Mouse (Mus musculus): ENCODE results near the gene Gm45015. TPM values are rescaled to one million over a fixed set of nuclear protein-coding genes. Genes with fewer than 3 reads are reported as not detected.

Gene Gm45015
- not detected in 2 replicates for polyA plus RNA-seq (2015; fragmentation: Nextera tagmentation; extraction: Ambion mirVana)

DNA sequence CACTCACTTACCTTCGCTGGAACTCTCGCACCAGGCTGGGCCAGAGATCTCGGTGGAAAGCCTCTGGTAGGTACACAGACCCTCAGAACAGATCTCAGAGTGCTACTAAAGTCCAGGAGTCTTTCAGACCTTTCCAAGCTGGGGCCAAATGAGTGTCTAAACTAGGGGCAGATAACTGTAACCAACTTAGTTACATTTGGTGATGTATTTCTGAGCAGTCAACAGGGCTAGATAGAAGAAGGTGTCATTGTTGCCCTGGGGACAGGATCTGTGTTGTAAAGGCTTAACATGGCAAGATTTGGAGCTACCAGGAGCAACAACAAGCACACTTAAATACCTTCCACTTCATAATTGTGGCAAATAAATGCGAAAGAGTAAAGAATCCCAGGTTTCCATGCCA is at the start of gene Gm45015:
Gene Gm45015, minus strand, starts transcription at position 101 of the 400 bp plus-strand sequence.
- 89% methylated on average over 4 of the region's 4 CpGs for WGBS
- H3K9me3 ChIP-seq: no peaks in the 10 kb centered on the region
- no peak within 1 kb of the TSS for H3K27ac ChIP-seq
- H3K4me3 ChIP-seq: no peak within 1 kb of the TSS
- H3K4me2 ChIP-seq: no peak within 1 kb of the TSS
- no peak within 1 kb of the TSS for H3K9ac ChIP-seq
- H3K4me1 ChIP-seq (replicated peaks): no peaks in the 10 kb centered on the region
- no peak for ATAC-seq (ENCODE audit: low FRiP score)
- H3K27me3 ChIP-seq: no peaks in the 10 kb centered on the region
- H3K36me3 ChIP-seq: no peaks in the 10 kb centered on the region

DNA sequence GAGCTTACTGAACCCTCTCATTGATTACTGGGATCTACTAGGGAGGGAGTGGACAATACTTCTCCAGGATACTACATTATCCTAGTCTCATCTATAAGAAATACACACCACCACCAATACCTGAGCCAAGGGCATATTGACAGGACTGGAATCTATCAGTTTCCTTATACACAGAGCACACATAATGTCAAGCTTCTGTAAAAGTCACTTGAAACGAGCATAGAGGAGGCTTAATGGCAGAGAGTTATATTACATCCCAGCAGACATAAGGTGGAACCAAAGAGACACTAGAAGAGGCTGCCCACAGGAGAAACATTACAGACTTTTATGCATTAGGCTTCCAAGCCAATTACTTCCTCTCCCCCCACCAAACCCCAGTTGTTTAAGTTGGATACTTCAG is 48.3 kb upstream of the Gm45015 start:
- no peak overlapping the region for H3K4me3 ChIP-seq
- H3K9ac ChIP-seq: no peak overlapping the region
- H3K27ac ChIP-seq: peak overlapping the region; percentile 53
- no peaks in the 10 kb centered on the region for H3K36me3 ChIP-seq
- no peak for ATAC-seq (ENCODE audit: low FRiP score)
- no peaks in the 10 kb centered on the region for H3K9me3 ChIP-seq
- H3K4me2 ChIP-seq: no peak overlapping the region
- H3K27me3 ChIP-seq: no peaks in the 10 kb centered on the region
- 43% methylated on average over 1 of the region's 1 CpGs for WGBS
- H3K4me1 ChIP-seq (replicated peaks): 0 out of 2 replicates have a peak, but pooled peaks cover 3% of the 10 kb centered on the region

DNA sequence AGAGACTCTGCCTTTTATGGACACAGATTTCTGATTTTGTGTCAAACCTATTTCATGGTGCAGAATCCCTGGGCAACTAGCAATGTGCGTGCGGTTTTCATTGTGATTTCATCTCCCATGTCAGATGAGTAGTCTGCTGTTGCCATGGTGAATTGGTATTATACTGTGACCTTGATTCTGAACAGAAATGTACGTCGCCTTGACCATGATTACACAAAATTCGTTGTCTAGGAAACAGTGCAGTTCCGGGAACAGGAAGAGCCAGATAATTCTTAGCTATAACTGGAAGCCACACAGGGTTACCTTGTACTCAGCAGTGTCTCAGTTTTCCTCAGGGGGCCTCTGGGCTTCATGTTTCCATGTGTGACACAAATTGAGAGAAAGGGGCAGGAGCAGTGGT is 47.8 kb upstream of the Gm45015 start:
- Histone ChIP-seq H3K4me3 (no peak overlapping the region), H3K4me1 (replicated peaks) (0 out of 2 replicates have a peak, but pooled peaks cover 3% of the 10 kb centered on the region), H3K36me3 (no peaks in the 10 kb centered on the region), H3K4me2 (no peak overlapping the region), H3K27ac (peak overlapping the region; percentile 53), H3K9me3 (no peaks in the 10 kb centered on the region), H3K27me3 (no peaks in the 10 kb centered on the region), H3K9ac (no peak overlapping the region)
- 64% methylated on average over 6 of the region's 6 CpGs for WGBS
- ATAC-seq (ENCODE audit: low FRiP score): peak; percentile 43; the same call in 1 of the 2 replicates

DNA sequence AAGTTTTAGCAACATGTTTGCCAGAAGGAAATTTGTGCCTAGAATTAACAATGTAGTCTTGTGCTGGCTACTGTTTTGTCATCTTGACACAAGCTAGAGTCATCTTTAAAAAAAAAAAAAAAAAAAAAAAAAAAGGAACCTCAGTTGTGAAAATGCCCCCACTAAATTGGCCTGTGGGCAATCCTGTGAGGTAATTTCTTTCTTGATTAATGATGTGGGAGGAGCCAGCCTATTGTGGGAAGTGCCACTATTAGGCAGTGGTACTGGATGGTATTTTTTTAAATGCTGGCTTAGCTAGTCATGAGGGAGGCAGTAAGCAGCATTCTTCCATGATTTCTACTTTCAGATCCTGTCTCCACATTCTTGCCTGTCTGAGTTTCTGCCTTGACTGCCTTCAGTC is 26.7 kb upstream of the Gm45015 start:
- Histone ChIP-seq H3K4me3 (no peak overlapping the region), H3K4me2 (no peak overlapping the region), H3K36me3 (peaks cover 8% of the 10 kb centered on the region), H3K27me3 (no peaks in the 10 kb centered on the region), H3K4me1 (replicated peaks) (no peaks in the 10 kb centered on the region), H3K9me3 (no peaks in the 10 kb centered on the region), H3K27ac (no peak overlapping the region), H3K9ac (no peak overlapping the region)
- ATAC-seq (ENCODE audit: low FRiP score): no peak

DNA sequence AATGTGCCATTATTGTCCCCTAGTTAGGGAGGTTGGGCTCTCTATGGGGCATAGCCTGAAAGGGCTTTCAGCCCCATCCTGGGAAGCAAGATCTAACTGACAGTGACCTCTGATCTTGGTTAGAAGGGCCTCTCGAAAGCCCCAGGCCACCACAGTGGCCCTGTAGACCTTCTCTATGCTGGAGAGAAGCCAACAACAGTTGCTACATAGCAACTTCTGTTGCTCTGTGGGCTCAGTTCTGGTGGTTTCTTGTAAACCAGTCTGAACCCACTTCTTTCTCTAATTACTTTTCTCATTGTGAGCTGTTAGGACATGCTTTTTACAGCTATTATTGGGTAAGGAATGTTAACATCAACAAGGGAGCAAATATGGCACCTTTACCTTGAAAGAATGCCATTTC is 20.1 kb upstream of the Gm45015 start:
- H3K36me3 ChIP-seq: peaks cover 57% of the 10 kb centered on the region
- peaks cover 7% of the 10 kb centered on the region; the same call in 1 of the 2 replicates for H3K9me3 ChIP-seq
- no peak overlapping the region for H3K4me2 ChIP-seq
- H3K27me3 ChIP-seq: no peaks in the 10 kb centered on the region
- 69% methylated on average over 1 of the region's 1 CpGs for WGBS
- H3K9ac ChIP-seq: no peak overlapping the region
- no peak overlapping the region for H3K4me3 ChIP-seq
- H3K4me1 ChIP-seq (replicated peaks): no peaks in the 10 kb centered on the region
- no peak overlapping the region for H3K27ac ChIP-seq
- no peak for ATAC-seq (ENCODE audit: low FRiP score)

DNA sequence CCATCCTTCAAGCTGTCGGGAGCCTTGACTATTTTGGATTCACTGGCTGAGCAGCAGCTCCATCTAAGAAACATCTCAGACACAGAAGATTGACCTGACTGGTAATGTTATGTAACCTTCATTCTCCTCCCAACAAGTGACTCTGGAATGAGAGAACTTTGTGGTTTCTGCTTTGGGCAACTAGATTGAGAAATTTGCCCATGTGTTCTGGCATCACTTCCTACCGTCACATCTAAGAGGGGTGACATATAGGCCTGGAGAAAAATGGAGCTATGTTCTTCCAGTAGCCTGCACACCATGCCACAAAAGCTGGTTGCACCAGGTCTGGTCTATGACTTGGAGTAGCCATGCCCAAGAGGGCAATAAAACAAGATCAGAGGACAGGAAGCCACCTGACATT is 19.5 kb upstream of the Gm45015 start:
- H3K9ac ChIP-seq: no peak overlapping the region
- ATAC-seq (ENCODE audit: low FRiP score): no peak
- H3K4me2 ChIP-seq: no peak overlapping the region
- H3K9me3 ChIP-seq: peaks cover 7% of the 10 kb centered on the region; the same call in 1 of the 2 replicates
- H3K27ac ChIP-seq: no peak overlapping the region
- WGBS: 95% methylated on average over 2 of the region's 2 CpGs
- no peaks in the 10 kb centered on the region for H3K27me3 ChIP-seq
- peaks cover 63% of the 10 kb centered on the region for H3K36me3 ChIP-seq
- no peaks in the 10 kb centered on the region for H3K4me1 ChIP-seq (replicated peaks)
- H3K4me3 ChIP-seq: no peak overlapping the region

DNA sequence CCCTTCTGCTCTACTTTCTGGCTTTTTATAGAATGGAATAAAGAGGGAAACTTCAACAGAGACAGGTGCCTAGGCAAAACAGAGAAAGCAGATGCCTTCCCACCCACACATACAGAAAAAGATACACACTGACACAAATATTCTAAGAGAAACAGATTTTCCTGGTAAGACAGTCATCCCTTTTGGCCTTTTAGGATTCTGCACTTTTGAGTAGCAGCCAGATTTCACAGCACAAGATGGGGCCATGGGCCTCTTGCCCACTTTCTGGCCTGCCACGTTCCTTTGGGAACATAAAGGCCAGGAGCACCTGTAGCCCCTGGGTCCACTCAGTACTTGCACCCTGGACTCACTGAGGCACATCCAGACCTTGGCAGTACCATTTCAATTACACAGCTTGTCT is 7.7 kb upstream of the Gm45015 start:
- H3K27me3 ChIP-seq: no peaks in the 10 kb centered on the region
- H3K4me3 ChIP-seq: no peak overlapping the region
- H3K36me3 ChIP-seq: no peaks in the 10 kb centered on the region
- H3K4me1 ChIP-seq (replicated peaks): peaks cover 15% of the 10 kb centered on the region
- H3K4me2 ChIP-seq: no peak overlapping the region
- 83% methylated on average over 1 of the region's 1 CpGs for WGBS
- no peaks in the 10 kb centered on the region for H3K9me3 ChIP-seq
- ATAC-seq (ENCODE audit: low FRiP score): no peak
- no peak overlapping the region for H3K27ac ChIP-seq
- no peak overlapping the region for H3K9ac ChIP-seq

DNA sequence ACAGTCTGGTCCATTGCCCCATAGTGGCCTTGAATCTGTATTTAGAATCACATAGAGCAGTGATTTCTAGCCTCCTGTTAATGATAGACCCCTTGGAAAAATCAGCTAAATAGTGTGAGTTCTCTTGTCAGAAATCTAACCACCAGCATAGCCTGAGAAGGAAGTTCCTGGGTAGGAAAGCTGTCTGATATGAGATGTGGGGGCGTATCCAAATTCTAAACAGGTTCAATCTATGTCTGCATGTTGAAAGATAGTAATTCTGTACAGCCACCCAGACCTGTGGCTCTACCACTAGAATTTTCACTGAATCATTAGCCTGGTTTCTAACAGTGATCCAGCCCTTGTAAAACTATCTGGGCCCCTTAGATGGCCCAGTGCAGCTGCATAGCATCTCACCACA is 7.2 kb upstream of the Gm45015 start:
- Histone ChIP-seq H3K36me3 (no peaks in the 10 kb centered on the region), H3K27me3 (no peaks in the 10 kb centered on the region), H3K4me2 (peak overlapping the region; percentile 64), H3K4me1 (replicated peaks) (peaks cover 15% of the 10 kb centered on the region), H3K27ac (no peak overlapping the region), H3K9me3 (no peaks in the 10 kb centered on the region), H3K9ac (no peak overlapping the region), H3K4me3 (peak overlapping the region; percentile 56)
- no peak for ATAC-seq (ENCODE audit: low FRiP score)
- WGBS: 81% methylated on average over 1 of the region's 1 CpGs

DNA sequence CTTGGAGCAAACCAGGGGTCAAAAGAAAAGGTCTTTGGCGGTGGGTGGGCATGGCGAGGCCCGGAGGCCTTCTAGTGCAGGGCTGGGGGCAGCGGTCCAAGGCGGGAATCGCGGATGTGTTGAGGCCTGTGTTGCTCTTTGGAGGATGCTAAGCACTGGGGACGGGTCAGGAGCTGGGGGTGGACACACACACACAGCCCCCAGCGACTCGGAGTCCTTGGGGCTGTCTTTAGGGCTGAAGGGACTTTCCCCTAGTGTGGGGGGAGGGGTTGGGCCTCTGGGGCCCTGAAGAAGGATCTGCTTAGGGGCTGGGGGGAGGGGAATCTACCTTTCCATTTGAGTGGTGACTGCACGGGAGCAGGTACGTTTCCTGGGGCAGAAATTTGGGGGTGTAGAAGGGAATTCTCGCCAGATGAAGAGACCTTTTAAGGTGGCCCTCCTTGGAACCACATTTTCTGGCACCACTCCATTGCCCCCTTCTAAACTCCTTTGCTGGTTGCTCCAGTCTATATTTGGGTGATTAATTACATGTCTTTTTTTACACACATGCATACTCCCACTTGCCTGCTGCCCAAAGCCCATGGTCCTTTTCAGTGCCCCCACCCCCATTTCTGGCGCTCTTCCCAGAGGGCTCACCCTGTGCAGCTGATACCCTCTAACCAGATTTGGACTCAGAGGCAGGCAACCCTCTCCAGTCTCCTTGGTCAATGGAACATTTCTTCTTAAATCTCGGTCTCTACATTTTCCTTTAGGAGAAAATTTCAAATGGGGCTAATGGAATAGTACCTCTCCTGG is 6.5 kb upstream of the Gm45015 start:
- H3K4me3 ChIP-seq: peak overlapping the region; percentile 56
- peak overlapping the region; percentile 77 for H3K9ac ChIP-seq
- no peaks in the 10 kb centered on the region for H3K36me3 ChIP-seq
- H3K27me3 ChIP-seq: no peaks in the 10 kb centered on the region
- 23% methylated on average over 14 of the region's 15 CpGs for WGBS
- H3K4me1 ChIP-seq (replicated peaks): peaks cover 15% of the 10 kb centered on the region
- ATAC-seq (ENCODE audit: low FRiP score): peak; percentile 82
- peak overlapping the region; percentile 75 for H3K27ac ChIP-seq
- H3K9me3 ChIP-seq: no peaks in the 10 kb centered on the region
- peak overlapping the region; percentile 64 for H3K4me2 ChIP-seq

DNA sequence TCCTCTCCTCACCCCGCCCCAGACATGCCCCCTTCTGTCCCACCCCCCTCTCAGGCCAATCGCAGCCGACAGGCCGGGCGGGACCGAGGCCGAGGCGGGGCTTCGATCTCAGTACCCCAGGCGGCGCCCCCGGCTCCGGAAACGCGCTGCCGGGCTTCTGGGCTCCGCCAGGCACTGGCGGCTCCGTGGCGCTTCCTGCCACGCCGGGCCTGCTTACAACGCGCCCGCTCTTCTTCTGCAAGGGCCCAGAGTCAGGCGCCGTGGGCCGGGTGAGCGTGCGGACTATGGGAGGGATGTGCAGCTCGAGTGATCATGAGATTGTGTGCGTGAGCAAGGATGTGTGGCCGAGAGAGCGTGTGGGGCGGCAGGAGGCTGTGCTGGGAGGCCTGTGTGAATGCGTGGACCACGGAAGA is 5.8 kb upstream of the Gm45015 start, which contains the start of gene Zfp275:
Gene Zfp275, plus strand, starts transcription at position 139 of the 413 bp plus-strand sequence.
- peak; percentile 96 for ATAC-seq (ENCODE audit: low FRiP score)
- peaks cover 15% of the 10 kb centered on the region for H3K4me1 ChIP-seq (replicated peaks)

DNA sequence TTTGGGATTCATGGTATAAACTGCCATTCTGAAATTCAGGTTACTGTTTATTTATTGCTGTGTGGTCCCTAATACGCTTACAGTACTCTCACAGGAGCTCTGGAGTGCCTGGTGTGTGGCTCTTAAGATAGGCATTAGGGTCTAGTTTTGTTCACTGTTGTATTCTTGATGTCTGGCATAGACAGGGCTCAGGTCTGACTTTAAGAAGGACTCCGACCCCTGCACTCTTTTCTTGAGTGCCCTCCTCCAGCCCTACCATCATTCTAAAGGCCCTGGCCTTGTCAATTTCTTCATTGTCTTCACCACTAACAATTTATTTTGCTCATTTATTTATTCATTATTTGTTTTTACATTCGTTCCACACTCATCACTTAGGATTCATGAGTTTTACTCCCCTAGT is 5.4 kb upstream of the Gm45015 start:
- Histone ChIP-seq H3K4me3 (peak overlapping the region; percentile 56), H3K4me1 (replicated peaks) (peaks cover 15% of the 10 kb centered on the region), H3K4me2 (peak overlapping the region; percentile 64), H3K27me3 (no peaks in the 10 kb centered on the region), H3K9me3 (no peaks in the 10 kb centered on the region), H3K27ac (no peak overlapping the region), H3K36me3 (no peaks in the 10 kb centered on the region), H3K9ac (peak overlapping the region; percentile 77)
- peak; percentile 63 for ATAC-seq (ENCODE audit: low FRiP score)
- 33% methylated on average over 3 of the region's 3 CpGs for WGBS

More for the DNA sequence above, 5.8 kb upstream of the Gm45015 start, which contains the start of gene Zfp275:
- Histone ChIP-seq H3K4me3 (peak within 1 kb of the TSS; percentile 56), H3K9me3 (no peaks in the 10 kb centered on the region), H3K4me2 (peak within 1 kb of the TSS; percentile 64), H3K9ac (peak within 1 kb of the TSS; percentile 77), H3K36me3 (no peaks in the 10 kb centered on the region), H3K27ac (peak within 1 kb of the TSS; percentile 75), H3K27me3 (no peaks in the 10 kb centered on the region)
- WGBS: 30% methylated on average over 37 of the region's 37 CpGs

DNA sequence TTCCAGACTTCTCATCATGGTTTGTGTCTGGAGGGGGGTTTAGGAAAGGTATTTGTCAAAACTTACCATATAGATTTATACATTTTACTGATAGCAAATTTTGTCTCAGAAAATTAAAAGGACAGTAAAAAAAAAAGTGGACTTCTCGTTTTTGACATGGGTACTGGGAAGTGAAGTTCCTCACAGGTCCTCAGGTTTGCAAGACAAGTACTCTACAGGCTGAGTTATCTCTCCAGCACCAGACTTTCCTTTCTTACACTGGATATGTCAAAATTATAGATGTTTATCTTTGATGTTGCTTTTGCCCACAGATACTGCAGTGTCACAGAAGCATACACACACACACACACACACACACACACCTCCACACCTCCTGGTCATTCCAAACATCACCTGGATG is 4.8 kb upstream of the Gm45015 start:
- Histone ChIP-seq H3K4me2 (no peak overlapping the region), H3K9ac (no peak overlapping the region), H3K4me3 (no peak overlapping the region), H3K9me3 (no peaks in the 10 kb centered on the region), H3K4me1 (replicated peaks) (peaks cover 15% of the 10 kb centered on the region), H3K27ac (no peak overlapping the region), H3K36me3 (no peaks in the 10 kb centered on the region), H3K27me3 (no peaks in the 10 kb centered on the region)
- 83% methylated on average over 1 of the region's 1 CpGs for WGBS
- ATAC-seq (ENCODE audit: low FRiP score): no peak

DNA sequence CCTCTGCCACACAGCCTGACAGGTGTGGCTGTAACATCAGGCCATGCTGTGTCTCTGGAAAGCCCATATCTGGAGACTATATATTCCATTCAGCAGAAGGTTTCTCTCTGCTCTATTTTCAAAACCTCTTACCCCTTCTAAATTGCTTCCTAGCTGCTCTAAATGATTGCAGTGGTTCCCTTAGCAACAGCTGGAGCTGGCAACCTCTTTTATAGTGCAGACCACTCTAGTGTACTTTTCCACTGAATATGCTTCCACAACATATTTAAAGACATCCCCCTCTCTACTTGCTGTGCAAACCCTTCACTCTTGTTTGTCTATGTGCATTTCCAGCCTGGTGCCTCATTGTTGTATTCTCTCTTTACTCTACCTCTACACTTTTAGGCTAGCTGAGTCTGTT is 3.1 kb downstream of the Gm45015 start:
- Histone ChIP-seq H3K4me1 (replicated peaks) (no peaks in the 10 kb centered on the region), H3K9ac (no peak overlapping the region), H3K27me3 (no peaks in the 10 kb centered on the region), H3K4me3 (no peak overlapping the region), H3K36me3 (no peaks in the 10 kb centered on the region), H3K27ac (no peak overlapping the region), H3K9me3 (no peaks in the 10 kb centered on the region), H3K4me2 (no peak overlapping the region)
- no peak for ATAC-seq (ENCODE audit: low FRiP score)
